Mouse (Mus musculus): ENCODE results near the gene Xndc1. TPM values are rescaled to one million over a fixed set of nuclear protein-coding genes. Genes with fewer than 3 reads are reported as not detected.
A peak's percentile ranks its signal among the peaks of the same experiment; 100 is the strongest.
"Not testable (repeated sequence)": the region's sequence is repeated elsewhere in the genome, so short reads cannot be mapped to it uniquely, and the experiment has no call there.

Gene Xndc1
- polyA plus RNA-seq, 1 experiment from 2014 or later, result 28.0 TPM

DNA sequence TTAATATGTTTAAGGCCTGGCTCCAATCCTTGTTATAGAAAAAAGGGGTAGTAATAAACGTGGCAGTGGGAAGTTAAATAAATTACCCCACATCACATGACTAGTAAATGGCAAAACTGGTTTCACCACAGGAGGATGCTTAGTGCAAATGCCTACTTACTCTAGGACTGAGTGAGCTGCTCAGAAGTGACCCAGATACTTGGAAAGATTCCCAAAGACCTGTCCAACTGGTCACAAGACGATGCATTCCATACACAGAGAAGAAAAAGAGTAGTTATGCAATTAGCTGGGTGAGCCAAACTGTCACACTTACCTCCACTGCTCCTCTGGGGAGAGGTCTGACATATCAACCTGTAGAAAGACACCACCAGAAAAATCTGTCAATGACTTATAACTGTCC, 23.0 kb upstream of the Xndc1 start:
- WGBS, result 89% methylated on average over 2 of the region's 2 CpGs
- no peak overlapping the region for H3K4me2 ChIP-seq
- no peaks in the 10 kb centered on the region for H3K27me3 ChIP-seq
- no peaks in the 10 kb centered on the region for H3K4me1 ChIP-seq (replicated peaks)
- peaks cover 45% of the 10 kb centered on the region for H3K36me3 ChIP-seq
- no peak for ATAC-seq (ENCODE audit: low FRiP score)
- no peaks in the 10 kb centered on the region for H3K9me3 ChIP-seq
- no peak overlapping the region for H3K9ac ChIP-seq
- H3K27ac ChIP-seq, result no peak overlapping the region
- H3K4me3 ChIP-seq, result no peak overlapping the region

- not testable (repeated sequence) for ATAC-seq (ENCODE audit: low FRiP score)
Measured at GRCm38 (mm10) chr7:102048524-102048923, 16.8 kb upstream of the Xndc1 start.

GRCm38 (mm10) chr7:102061353-102061752, 4.0 kb upstream of the Xndc1 start:
- no peak overlapping the region for H3K9ac ChIP-seq
- no peak for ATAC-seq (ENCODE audit: low FRiP score)
- WGBS, result 93% methylated on average over 3 of the region's 3 CpGs

More at GRCm38 (mm10) chr7:102048524-102048923, 16.8 kb upstream of the Xndc1 start:
- H3K27me3 ChIP-seq; H3K27ac ChIP-seq; H3K9ac ChIP-seq; H3K4me1 ChIP-seq (replicated peaks); H3K4me3 ChIP-seq; H3K9me3 ChIP-seq; H3K4me2 ChIP-seq: not testable (repeated sequence)
- peaks cover 15% of the 10 kb centered on the region for H3K36me3 ChIP-seq

DNA sequence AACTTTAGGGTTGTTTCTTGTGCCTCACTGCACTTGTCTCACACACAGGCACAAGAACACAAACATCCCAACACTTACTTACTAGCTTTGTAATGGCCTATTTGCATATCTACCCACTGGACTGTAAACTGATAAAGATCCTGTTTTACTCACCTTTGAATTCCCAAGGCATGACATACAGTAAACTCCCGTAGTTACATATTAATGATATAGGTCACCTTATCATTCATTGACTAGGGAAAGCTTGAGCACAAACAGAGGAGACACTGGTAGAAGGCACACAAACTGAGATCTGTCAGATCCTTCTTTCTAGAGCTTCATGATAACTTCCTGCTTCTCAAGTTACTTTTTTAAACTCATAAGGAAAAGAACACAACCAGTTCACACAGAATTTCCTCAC, 3.1 kb upstream of the Xndc1 start:
- 92% methylated on average over 1 of the region's 1 CpGs for WGBS
- Histone ChIP-seq H3K9ac (no peak overlapping the region), H3K36me3 (peaks cover 12% of the 10 kb centered on the region), H3K4me2 (no peak overlapping the region), H3K4me1 (replicated peaks) (peaks cover 33% of the 10 kb centered on the region), H3K27ac (no peak overlapping the region), H3K27me3 (no peaks in the 10 kb centered on the region), H3K4me3 (no peak overlapping the region), H3K9me3 (no peaks in the 10 kb centered on the region)
- no peak for ATAC-seq (ENCODE audit: low FRiP score)

More at GRCm38 (mm10) chr7:102061353-102061752, 4.0 kb upstream of the Xndc1 start:
- Histone ChIP-seq H3K9me3 (no peaks in the 10 kb centered on the region), H3K27me3 (no peaks in the 10 kb centered on the region), H3K4me3 (no peak overlapping the region), H3K36me3 (peaks cover 21% of the 10 kb centered on the region), H3K4me2 (no peak overlapping the region), H3K4me1 (replicated peaks) (peaks cover 30% of the 10 kb centered on the region), H3K27ac (no peak overlapping the region)

DNA sequence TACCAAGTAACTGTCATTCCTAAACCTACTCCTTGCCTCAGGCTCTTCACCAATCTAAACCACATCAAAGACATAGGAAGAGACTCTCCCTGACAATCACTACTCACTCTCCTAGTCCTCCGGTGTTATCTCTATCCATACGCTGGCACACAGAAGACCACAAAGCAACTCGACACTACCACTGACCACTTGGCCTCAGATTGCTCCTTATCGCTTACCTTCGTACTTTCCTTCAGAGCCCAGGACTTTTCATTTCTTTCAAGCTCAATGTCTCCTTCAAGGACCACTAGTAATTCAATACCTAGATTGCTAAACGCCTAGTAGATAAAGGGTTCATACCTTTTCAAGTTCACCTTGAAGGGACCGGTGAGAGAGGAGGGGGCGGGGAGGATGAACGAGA, 1.4 kb upstream of the Xndc1 start:
- H3K4me3 ChIP-seq, result peak overlapping the region; percentile 79
- peaks cover 5% of the 10 kb centered on the region for H3K36me3 ChIP-seq
- peak overlapping the region; percentile 83 for H3K9ac ChIP-seq
- peaks cover 33% of the 10 kb centered on the region for H3K4me1 ChIP-seq (replicated peaks)
- no peaks in the 10 kb centered on the region for H3K9me3 ChIP-seq
- peak overlapping the region; percentile 83 for H3K4me2 ChIP-seq
- H3K27me3 ChIP-seq, result no peaks in the 10 kb centered on the region
- WGBS, result 94% methylated on average over 9 of the region's 9 CpGs
- no peak for ATAC-seq (ENCODE audit: low FRiP score)
- H3K27ac ChIP-seq, result no peak overlapping the region

DNA sequence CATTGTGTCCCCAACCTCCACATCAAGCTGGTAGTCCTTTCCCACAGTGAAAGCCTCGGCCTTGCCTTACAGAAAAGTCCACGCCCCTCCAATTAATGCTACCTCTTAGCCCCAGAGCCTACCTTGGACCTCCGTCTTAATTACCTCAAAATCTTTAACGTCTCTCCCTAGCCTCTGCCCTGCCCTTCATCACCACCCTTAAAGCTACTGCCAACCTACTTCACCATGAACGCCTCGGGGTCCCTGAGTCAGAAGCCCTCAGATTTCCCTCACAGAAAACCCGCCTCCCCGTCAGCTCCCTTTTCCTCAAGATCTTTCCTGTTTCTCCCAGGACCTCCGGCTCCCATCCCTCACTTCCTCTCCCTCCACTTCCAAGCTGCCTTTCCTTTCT, 661 bp upstream of the Xndc1 start:
- no peaks in the 10 kb centered on the region; the same call in 1 of the 2 replicates for H3K36me3 ChIP-seq
- peaks cover 33% of the 10 kb centered on the region for H3K4me1 ChIP-seq (replicated peaks)
- peak overlapping the region; percentile 83 for H3K9ac ChIP-seq
- H3K27me3 ChIP-seq, result no peaks in the 10 kb centered on the region
- peak; percentile 58 for ATAC-seq (ENCODE audit: low FRiP score)
- WGBS, result 1% methylated on average over 9 of the region's 9 CpGs
- no peaks in the 10 kb centered on the region for H3K9me3 ChIP-seq
- H3K4me3 ChIP-seq, result peak overlapping the region; percentile 79
- peak overlapping the region; percentile 87 for H3K27ac ChIP-seq
- peak overlapping the region; percentile 83 for H3K4me2 ChIP-seq

- Histone ChIP-seq H3K27me3 (no peaks in the 10 kb centered on the region), H3K4me2 (peak overlapping the region; percentile 83), H3K4me3 (peak overlapping the region; percentile 79), H3K9ac (peak overlapping the region; percentile 83), H3K27ac (no peak overlapping the region), H3K9me3 (no peaks in the 10 kb centered on the region), H3K4me1 (replicated peaks) (peaks cover 33% of the 10 kb centered on the region), H3K36me3 (peaks cover 4% of the 10 kb centered on the region)
- WGBS, result 83% methylated on average over 6 of the region's 6 CpGs
- ATAC-seq (ENCODE audit: low FRiP score), result no peak
Measured at GRCm38 (mm10) chr7:102066363-102066762, 1.1 kb downstream of the Xndc1 start.

DNA sequence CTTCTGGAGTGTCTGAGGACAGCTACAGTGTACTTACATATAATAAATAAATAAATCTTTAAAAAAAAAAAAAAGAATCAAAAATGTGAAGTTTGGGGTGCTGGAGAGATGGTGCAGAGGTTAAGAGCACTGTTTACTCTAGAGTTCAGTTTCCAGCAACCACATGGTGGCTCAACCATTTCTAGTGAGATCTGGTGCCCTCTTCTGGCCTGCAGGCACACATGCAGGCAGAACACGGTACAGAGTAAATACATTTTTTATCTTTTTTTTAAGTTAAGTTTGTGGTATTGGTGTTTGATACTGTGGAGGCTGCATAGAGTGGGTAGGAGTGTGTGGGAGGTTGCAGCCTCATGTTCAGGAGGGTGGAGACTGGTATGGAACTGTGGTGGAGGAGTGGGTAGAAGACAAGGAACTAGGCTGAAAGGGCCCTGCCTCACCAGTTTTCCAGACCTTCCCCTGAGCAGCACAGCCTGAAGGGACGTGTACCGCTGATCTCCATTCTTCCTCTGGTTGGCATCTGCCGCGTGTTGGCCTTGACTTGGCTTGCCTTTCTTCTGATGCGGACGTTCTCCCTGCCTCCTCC, 11.5 kb downstream of the Xndc1 start:
- no peak overlapping the region for H3K4me2 ChIP-seq
- no peaks in the 10 kb centered on the region for H3K9me3 ChIP-seq
- whole genome bisulfite sequencing, result 87% methylated on average over 7 of the region's 7 CpGs
- H3K36me3 ChIP-seq, result peaks cover 87% of the 10 kb centered on the region
- H3K9ac ChIP-seq, result no peak overlapping the region
- 0 out of 2 replicates have a peak, but pooled peaks have one; percentile 39 for ATAC-seq (ENCODE audit: low FRiP score)
- no peaks in the 10 kb centered on the region for H3K4me1 ChIP-seq (replicated peaks)
- no peak overlapping the region for H3K4me3 ChIP-seq
- no peak overlapping the region for H3K27ac ChIP-seq
- no peaks in the 10 kb centered on the region for H3K27me3 ChIP-seq

- H3K4me3 ChIP-seq, result no peak overlapping the region
- 80% methylated on average over 7 of the region's 7 CpGs for WGBS
- no peak overlapping the region for H3K9ac ChIP-seq
- H3K36me3 ChIP-seq, result peaks cover 89% of the 10 kb centered on the region
- H3K27ac ChIP-seq, result no peak overlapping the region
- ATAC-seq (ENCODE audit: low FRiP score), result no peak
- H3K4me2 ChIP-seq, result no peak overlapping the region
- H3K27me3 ChIP-seq, result no peaks in the 10 kb centered on the region
- H3K4me1 ChIP-seq (replicated peaks), result no peaks in the 10 kb centered on the region
- H3K9me3 ChIP-seq, result no peaks in the 10 kb centered on the region
Measured at GRCm38 (mm10) chr7:102078517-102078916, 13.2 kb downstream of the Xndc1 start.

GRCm38 (mm10) chr7:102080311-102080710, 15.0 kb downstream of the Xndc1 start:
- no peaks in the 10 kb centered on the region for H3K27me3 ChIP-seq
- no peaks in the 10 kb centered on the region for H3K9me3 ChIP-seq
- H3K9ac ChIP-seq, result no peak overlapping the region
- WGBS, result 94% methylated on average over 8 of the region's 8 CpGs
- no peak overlapping the region for H3K4me3 ChIP-seq
- no peaks in the 10 kb centered on the region for H3K4me1 ChIP-seq (replicated peaks)
- ATAC-seq (ENCODE audit: low FRiP score), result no peak
- no peak overlapping the region for H3K27ac ChIP-seq
- H3K4me2 ChIP-seq, result no peak overlapping the region
- H3K36me3 ChIP-seq, result peaks cover 86% of the 10 kb centered on the region

DNA sequence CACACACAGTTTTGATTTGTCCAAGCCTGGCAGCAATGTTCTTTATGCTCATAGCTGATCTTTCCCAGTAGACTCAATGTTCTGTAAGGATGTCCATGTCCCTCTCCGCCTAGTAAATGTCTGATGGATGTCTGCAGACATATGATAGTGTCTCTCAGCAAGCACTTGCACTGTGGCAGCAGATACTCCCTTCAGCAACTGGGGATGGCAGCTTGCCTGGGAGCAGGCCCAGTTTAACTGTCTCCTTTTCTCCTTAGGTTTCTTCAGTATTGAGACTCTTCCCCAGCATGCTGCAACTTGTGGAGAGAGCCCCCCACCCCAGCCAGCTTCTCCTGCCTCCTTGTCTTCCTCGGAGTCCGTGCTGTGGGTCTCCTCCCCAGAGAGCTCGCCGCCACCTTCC, 16.5 kb downstream of the Xndc1 start:
- H3K36me3 ChIP-seq, result peaks cover 82% of the 10 kb centered on the region
- no peaks in the 10 kb centered on the region for H3K27me3 ChIP-seq
- H3K4me1 ChIP-seq (replicated peaks), result no peaks in the 10 kb centered on the region
- 98% methylated on average over 5 of the region's 5 CpGs for WGBS
- no peak overlapping the region for H3K27ac ChIP-seq
- H3K4me3 ChIP-seq, result no peak overlapping the region
- no peak overlapping the region for H3K9ac ChIP-seq
- no peak for ATAC-seq (ENCODE audit: low FRiP score)
- H3K9me3 ChIP-seq, result no peaks in the 10 kb centered on the region
- no peak overlapping the region for H3K4me2 ChIP-seq

DNA sequence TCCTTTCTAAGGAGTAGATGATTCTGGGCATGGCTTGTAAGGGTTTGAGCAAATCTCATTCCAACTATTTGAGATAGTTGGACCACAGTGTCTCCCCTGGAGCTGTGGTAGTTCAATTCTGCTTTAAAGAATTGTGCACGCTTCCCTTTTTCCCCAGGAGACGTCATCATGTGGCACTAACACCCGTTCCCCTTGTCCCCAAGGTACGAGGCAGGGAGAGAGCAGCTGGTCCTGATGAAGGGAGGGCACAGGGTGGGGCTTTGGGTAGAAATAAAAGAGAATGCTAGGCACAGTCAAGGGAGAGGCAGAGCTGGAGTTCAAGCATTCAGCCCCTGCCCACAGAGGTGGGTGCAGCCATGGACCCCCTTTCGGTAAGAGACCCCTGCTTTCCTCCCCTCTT, 17.5 kb downstream of the Xndc1 start, which contains the start of gene Trpc2:
TSS of gene Trpc2 (plus strand) at position 301 of the 400 bp plus-strand sequence.
- H3K36me3 ChIP-seq, result peaks cover 78% of the 10 kb centered on the region
- 83% methylated on average over 5 of the region's 5 CpGs for WGBS

DNA sequence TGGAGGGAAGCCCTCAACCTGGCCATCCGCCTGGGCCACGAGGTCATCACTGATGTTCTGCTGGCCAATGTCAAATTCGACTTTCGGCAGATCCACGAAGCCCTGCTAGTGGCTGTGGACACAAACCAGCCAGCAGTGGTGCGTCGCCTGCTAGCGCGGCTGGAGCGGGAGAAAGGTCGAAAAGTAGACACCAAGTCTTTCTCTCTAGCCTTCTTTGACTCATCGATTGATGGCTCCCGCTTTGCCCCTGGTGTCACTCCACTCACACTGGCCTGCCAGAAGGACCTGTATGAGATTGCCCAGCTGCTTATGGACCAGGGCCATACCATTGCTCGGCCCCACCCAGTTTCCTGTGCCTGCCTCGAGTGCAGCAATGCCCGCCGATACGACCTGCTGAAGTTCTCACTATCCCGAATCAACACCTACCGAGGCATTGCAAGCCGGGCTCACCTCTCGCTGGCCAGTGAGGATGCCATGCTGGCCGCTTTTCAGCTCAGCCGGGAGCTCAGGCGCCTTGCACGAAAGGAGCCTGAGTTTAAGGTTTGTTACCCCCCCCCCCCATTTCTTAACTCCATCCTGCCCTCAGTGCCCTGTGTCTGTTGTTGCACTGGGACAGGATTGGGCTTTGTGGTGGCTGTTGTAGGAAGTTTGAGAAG, 18.9 kb downstream of the Xndc1 start:
- peaks cover 82% of the 10 kb centered on the region for H3K36me3 ChIP-seq
- H3K4me2 ChIP-seq, result no peak overlapping the region
- no peaks in the 10 kb centered on the region for H3K27me3 ChIP-seq
- H3K4me3 ChIP-seq, result no peak overlapping the region
- ATAC-seq (ENCODE audit: low FRiP score), result no peak
- no peak overlapping the region for H3K27ac ChIP-seq
- no peaks in the 10 kb centered on the region for H3K9me3 ChIP-seq
- 92% methylated on average over 26 of the region's 26 CpGs for WGBS
- H3K9ac ChIP-seq, result no peak overlapping the region
- H3K4me1 ChIP-seq (replicated peaks), result no peaks in the 10 kb centered on the region

More for the DNA sequence above, 17.5 kb downstream of the Xndc1 start, which contains the start of gene Trpc2:
- Histone ChIP-seq H3K4me1 (replicated peaks) (no peaks in the 10 kb centered on the region), H3K9me3 (no peaks in the 10 kb centered on the region), H3K9ac (no peak within 1 kb of the TSS), H3K4me2 (no peak within 1 kb of the TSS), H3K4me3 (no peak within 1 kb of the TSS), H3K27ac (no peak within 1 kb of the TSS), H3K27me3 (no peaks in the 10 kb centered on the region)
- ATAC-seq (ENCODE audit: low FRiP score), result no peak

All from hindbrain, embryonic 13.5 days (tissue).